Mouse (Mus musculus): ENCODE data around the gene Olfr718-ps1. TPM values are rescaled to one million over a fixed set of nuclear protein-coding genes. Genes with fewer than 3 reads are reported as not detected.
"Not testable (repeated sequence)": the region's sequence is repeated elsewhere in the genome, so short reads cannot be mapped to it uniquely, and the experiment has no call there.

The Olfr718-ps1 gene
- under 1 TPM in 3 of 4 experiments, not detected in 1; 0.06 to 0.22 (median 0.11) TPM for total RNA-seq (2022)

DNA sequence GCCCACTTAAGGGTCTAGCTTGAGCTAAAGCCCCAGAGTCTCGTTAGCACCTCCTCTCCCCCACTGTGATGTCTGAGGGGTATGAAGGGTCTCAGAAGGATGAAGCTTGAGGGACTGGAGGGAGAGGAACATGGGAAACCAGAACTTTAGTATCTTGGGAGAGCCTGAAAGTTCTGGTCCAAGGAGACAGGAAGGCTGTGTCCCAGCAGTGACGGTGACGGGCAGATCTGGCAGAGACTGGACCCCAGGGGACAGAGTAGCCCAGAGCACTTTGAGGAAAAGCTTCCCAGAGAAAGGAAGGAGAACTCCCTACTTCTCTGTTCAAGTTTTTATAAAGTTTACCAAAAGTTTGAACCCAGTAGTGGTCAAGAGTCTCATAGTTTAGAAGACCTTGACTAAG is at the start of gene Olfr718-ps1:
Gene Olfr718-ps1, minus strand, starts transcription at position 101 of the 400 bp plus-strand sequence.
- DNase-seq: no peak

DNA sequence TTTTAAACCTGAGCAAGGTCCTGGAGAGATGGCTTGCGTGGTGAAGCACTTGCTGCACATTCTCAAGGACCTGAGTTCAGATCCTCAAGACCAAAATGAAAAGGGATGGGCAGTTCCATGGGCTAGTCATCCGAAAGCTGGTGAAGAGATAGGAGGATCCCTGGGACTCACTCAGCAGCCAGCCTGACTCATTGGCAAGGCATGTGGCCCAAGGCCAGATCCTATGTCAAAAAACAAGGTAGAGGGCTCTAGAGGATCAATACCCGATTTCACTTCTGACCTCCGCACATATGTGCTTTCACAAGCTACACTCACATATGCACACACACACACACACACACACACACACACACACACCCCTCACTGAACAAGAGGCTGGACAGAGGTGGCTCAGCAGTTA is 49.1 kb upstream of the Olfr718-ps1 start:
- peak; percentile 21 for DNase-seq

DNA sequence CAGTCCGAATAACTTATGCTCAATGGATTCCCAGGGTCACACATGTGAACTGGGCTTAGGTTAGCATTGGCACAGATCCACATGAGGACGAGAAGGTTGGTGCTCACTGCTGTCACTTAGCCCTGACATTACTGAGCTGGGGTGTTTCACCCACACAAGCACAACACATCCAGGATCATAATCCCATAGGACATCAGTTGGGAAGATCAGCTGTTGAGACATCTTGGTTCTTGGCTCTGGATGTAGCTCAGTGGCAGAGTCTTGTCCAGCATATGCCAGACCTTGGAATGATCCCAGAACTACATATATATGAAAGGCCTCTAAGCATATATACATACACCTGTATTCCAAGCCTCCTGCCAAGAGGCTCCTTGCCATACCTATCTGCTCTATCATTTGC is 47.8 kb upstream of the Olfr718-ps1 start:
- no peak for DNase-seq

DNA sequence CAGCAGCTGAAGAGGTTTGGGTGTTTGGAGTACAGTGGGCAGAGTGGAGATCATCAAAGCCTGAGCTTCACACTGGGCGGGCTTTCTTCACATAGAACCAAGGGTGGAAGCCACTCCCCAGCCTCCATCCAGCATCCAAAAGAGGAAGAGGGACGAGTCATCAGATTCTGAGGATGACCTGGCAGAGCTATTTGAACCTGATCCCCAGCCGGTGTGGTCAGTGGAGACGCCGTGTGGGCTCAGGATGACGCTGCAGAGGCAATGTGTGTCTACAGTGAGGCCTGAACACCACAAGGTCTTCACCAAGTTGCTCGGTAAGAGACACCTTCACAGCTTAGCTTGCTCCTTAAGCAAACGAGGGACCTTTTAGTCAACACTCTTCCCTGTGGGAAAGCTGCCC is 47.4 kb upstream of the Olfr718-ps1 start:
- not testable (repeated sequence) for DNase-seq

DNA sequence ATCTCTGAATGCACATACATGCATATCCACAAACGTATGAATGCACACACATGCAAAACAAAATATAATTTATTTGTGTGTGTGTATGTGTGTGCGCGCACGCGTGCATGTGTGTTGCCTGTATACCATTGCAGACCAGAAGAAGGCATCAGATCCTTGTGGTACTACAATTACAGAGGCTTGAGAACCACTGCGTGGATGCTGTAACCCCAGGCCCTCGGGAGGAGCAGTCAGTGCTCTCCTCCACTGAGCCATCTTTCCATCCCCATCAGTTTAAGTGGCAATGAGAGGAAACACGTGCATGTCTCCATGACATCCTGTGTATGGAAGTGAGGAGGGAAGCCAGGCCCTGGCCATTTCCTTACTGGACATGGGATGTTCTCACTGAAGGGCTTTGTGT is 45.4 kb upstream of the Olfr718-ps1 start:
- no peak for DNase-seq

DNA sequence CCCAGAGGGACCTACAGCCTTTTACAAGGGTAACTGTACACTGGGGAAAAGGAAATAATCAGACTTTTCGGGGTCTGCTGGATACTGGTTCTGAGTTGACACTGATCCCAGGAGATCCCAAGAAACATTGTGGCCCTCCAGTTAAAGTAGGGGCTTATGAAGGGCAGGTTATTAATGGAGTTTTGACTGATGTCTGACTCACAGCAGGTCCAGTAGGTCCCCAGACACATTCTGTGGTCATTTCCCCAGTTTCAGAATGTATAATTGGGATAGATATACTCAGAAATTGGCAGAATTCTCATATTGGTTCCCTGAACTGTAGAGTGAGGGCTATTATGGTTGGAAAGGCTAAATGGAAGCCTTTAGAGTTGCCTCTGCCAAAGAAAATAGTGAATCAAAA is 40.6 kb upstream of the Olfr718-ps1 start:
- not testable (repeated sequence) for DNase-seq

DNA sequence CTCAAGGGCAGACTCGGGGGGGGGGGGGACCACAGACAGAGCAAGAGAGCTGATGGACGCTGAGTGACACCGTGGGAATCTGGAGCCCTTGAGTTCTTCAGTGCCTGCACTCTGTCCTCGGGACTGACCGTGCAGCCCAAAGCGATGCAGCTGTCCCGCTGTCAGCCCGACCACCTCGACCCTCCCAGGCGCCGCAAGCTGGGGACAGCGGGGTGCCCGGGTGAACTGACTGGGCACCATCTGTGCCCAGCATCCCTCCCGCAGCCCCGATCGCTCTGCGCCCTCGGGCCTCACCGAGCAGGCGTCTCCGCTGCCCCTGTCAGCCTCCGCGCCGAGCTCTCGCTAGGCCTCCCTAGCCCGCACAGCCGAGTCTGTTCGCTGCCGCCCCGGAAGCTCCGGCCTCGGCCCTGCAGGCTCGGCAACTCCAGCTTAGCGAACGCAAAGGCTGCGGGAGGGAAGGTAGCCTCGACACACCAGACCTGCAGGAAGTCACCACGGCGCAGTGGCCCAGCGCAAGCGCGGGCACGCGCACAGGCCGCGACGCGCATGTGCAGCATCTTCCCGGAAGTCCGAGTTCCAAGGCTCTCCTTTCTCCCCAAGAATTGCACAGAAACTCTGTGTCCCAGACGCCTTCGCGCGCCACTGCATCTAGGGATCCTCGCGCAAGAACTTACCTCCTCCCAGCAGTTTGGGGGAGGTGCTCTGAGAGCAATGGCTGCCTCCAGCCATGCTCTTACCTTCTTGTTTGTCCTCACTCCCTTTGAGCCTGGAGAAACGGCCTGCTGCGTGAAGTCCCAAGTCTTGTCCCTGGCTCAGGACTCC is 33.1 kb upstream of the Olfr718-ps1 start, which contains the start of the genes Rbak and Spdye4b:
Gene Rbak, minus strand, starts transcription at position 521 of the 822 bp plus-strand sequence.
Gene Spdye4b, plus strand, starts transcription at position 763 of the 822 bp plus-strand sequence.
- peak; percentile 94 for DNase-seq

DNA sequence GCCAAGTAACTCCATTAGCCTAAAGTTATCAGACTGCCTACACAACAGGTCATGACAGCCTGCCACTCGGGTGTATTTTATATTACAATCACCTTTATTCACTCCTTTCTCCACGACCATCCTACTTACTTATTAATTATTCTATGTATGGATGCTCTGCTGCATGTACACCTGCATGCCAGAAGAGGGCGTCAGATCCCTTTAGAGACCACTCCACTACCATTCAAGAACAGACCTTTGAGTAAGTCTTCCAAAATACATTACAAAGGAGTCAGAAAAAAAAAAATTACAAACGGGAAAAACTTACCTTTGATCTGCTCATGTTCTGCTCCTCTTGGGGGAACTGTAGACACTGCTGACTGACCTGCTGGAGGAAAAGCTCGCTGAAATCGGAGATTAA is 31.8 kb upstream of the Olfr718-ps1 start:
- no peak for DNase-seq

DNA sequence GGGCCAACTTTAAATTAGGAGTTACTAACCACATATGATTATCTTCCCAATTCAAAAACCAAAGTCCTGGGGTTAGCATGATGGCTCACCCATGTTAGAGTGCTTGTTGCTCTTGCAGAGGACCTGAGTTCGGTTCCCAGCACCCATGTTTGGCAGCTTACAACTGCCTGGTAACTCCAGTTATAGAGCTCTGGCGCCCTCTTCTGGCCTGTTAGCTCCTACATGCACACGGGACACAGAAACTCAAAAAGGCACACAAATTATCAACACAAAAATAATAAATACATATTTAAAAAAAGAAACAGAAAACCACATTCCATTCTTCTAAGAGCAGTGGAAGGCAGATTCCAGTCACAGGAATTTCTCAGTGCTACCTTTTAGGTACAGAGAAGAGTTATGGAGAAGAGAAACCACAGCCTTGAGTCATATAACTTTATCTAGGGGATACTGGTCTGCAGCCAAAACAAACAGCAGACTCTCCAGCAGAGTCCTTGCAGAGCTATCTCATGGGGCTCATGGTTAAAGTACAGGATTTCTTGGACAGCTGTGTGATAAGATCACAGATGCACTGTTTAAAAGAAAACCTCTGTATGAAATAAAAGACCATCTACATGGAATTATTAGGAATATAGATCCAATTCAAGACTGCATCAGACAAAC is 30.3 kb upstream of the Olfr718-ps1 start:
- peak; percentile 15 for DNase-seq

DNA sequence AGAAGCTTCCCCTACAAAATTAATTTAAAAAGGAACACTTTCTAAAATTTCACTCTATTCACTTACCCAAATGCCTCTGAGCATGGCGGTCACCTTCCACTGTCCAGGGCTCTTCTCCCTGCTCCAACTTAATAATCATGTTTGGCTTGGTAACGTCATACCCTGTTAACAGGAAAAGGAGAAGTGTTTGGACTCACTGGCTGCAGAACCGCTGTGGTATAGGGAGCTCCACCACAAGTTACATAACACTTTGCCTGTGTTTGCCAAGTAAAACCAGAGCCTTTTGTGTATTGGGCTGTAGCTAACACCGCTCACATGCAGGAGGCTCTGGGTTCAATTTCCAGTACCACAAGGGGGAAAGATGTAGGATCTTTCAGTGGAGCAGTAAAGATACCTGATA is 28.6 kb upstream of the Olfr718-ps1 start:
- DNase-seq: no peak

DNA sequence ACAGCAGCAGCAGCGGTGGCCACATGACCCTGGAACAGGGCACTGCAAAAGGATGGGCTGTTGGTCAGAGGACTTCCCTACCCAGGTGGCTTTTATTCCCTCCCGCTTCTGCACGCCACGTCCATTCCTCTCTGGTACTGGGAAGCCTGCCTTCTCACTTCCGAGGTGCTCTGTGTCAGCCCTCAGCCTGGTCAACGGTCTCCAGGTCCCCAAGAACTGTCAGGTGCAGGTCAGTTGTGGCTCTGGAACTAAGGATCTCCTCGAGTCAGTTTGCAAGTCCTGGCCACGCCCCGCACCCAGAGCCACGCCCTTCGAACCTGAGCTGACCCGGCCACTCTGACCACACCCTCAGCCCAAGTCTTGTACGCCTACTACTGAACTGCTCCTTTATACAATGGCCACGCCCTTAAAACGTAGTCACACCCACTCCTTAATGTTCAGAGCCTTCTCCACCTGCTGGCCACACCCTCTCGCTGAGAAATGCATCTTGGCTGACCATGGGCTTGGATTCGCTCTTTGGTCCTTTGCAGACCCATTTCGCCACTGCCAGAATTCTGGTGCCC is 18.2 kb upstream of the Olfr718-ps1 start:
- DNase-seq: no peak

DNA sequence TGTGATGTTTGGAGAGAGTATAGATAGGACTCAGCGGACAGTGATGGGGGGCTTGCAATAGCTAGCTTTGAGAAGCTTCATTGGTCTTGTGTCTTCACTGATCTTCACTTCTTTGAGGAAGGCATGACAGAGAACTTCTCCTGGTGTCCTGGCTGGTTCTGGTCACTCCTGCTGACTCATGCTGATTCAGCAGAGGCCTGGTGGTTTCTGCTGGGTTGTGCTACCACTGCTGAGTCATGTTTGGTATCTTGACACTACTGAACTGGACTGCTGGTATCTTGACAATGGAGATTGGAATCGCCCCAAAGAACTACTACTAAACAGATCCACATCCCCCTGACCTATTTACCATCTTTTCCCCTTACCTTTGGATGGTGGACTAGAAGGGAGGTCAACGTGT is 8.2 kb upstream of the Olfr718-ps1 start:
- no peak for DNase-seq

DNA sequence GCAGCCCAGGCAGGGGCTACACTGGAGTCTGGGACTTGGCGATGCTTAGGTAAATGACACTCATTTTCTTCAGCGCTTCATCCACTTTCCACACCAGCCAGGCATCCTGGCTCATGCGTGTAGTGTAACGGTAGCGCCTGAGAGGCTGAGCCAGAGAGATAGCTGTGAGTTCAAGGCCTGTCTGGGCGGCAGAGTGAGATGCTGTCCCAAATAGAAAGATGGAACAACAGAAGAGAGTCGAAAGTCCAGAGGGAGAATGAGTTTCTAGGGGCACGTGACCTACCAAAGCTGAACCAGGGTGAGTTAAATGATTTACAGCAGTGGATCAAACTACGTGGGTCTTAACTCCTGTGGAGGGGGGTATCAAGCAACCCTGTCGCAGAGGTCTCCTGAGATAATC is 6.4 kb upstream of the Olfr718-ps1 start:
- DNase-seq: no peak

DNA sequence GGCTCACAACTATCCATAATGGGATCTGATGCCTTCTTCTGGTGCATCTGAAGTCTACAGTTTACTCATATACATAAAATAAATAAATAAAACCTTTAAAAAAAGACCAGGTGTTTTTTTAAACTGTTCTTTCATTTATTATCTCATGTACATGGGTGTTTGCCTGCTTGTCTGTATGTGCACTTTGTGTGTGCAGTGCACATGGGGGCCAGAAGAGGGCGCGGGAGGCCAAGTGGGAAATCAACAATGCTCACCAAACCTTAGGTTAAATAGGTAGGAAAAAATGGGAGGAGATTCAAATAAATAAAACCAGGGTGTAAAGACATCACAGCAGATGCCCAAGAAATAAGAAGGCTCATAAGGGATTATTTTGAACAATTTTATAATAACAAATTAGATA is 2.7 kb upstream of the Olfr718-ps1 start:
- no peak for DNase-seq

DNA sequence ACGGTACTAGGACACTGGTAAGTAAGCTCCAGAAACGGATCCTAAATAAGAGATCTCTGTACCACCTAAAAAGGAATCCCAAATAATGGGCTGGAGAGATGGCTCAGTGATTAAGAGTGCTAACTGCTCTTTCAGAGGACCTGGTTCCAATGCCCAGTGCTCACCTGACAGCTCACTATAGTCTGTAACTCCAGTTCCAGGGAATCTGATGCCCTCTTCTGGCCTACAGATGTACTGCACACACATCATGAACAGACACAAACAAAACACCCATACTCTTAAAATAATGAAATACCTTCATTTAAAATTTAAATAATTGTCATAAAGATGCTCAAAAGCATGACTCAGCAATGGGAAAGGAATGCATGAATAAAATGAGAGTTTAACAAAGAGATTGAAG is 2.2 kb upstream of the Olfr718-ps1 start:
- DNase-seq: no peak

DNA sequence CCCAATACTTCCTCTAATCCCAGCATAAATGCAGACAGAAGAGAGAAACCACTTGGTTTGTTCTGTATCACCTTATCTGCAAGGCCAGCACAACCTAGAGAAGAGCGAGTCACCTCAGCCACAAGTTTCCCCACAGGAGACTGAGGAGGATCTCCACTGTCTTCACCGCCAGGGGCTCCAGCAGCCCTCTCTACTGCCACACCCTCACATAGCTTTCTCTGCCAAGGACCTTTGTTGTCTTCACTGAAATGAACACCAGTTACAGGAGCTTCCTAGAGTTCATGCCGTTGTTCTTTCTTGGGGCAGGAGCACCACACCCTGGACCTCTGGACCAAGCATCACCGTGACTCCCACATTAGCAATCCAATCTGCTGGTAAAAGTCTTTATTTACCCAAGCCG is 1.3 kb upstream of the Olfr718-ps1 start:
- no peak for DNase-seq

DNA sequence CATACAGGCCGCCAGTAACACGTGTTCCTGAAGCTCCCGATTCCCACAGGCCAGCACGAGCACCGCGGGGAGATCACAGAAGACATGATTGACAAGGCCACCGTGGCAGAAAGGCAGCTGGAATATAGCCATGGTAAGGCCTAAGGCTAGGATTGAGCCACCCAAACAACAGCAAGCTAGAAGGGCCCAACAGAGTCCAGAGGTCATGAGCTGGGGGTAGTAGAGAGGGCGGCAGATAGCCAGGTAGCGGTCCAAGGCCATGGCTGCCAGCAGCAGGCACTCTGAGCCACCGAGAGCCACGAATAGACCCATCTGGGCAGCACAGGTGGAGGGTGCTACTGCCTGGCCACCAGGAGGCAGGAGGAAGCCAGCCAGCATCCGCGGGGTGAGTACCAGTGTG is 9.8 kb downstream of the Olfr718-ps1 start:
- no peak for DNase-seq

DNA sequence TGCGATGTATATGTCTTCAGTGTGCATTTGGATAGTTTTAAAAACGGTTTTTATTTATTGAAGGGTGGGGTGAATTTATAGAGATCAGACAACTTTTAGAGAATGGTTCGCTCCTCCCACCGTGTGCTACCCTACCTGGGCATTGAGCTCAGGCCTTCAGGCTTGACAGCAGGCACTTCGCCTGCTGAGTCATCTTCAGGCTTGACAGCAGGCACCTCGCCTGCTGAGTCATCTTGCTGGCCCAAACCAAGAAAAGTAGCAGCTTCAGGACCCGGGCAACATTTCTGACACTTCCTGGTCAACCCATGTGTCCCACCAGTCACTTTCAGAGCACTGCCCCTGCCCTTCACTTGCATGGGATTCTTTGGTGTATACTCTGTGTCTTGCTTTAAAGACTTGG is 12.3 kb downstream of the Olfr718-ps1 start:
- DNase-seq: no peak

DNA sequence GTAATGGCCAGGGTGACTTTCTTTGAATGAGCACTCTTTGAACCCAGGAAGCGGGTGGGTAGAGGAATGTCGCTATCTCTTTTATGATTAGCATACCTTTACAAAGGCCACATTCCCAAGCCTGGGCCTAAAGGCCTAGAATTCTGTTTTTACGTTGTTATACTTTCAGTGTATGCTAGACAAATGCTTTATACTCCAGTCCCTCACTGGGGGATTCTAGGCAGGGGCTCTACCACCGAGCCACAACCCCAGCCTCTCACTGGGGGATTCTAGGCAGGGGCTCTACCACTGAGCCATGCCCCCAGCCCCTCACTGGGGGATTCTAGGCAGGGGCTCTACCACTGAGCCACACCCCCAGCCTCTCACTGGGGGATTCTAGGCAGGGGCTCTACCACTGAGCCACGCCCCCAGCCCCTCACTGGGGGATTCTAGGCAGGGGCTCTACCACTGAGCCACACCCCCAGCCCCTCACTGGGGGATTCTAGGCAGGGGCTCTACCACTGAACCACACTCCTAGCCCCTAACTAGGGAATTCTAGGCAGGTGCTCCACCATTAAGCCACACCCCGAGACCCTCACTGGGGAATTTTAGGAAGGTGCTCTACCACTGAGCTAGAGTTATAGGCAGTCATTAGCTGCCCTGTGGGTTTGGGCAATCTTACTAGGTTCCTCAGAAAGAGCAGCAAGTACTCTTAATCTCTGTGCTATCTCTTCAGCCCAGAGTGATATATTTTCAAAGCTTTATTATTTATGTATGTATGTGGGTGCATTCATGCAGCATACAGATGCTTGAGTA is 13.0 kb downstream of the Olfr718-ps1 start:
- not testable (repeated sequence) for DNase-seq

DNA sequence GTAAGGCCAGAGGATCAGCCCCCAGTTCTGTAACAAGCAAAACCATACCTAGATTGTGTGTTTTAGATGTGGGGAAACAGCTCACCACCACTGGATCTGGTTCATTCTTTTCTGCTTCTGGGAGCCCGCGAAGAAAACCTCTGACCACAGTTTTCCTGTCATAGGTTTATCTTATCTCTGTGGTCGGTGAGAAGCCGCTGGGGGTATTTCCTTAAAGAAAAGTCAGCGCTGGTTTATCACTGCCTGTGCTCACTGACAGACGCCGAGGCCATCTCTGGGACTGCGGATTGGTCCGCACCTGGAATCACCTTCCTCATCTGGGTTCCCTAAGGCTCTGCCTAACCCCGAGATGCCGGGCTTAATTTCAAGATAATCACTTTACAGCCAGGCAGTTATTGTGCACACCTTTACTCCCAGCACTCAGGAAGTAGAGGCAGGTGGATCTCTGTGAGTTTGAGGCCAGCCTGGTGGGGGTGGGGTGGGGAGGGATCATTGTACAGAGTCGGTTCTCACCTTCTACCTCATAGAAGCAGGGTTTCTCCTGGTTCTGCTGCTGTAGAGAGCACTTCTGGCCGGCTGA is 14.4 kb downstream of the Olfr718-ps1 start:
- DNase-seq: no peak

DNA sequence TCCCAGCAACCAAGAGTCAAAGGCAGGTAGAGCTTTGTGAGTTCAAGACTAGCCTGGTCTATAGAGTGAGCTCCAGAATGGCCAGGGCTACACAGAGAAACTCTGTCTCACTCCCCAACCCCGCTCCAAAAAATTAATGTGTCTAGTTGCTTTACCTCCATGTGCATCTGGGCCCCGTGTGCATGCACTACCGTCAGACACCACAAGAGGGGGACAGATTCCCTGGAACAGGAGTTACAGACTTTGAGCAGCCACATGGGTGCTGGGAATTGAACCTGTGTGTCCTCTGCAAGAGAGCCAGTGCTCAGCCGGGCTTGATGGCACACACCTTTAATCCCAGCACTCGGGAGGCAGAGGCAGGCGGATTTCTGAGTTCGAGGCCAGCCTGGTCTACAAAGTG is 17.0 kb downstream of the Olfr718-ps1 start:
- DNase-seq: no peak

DNA sequence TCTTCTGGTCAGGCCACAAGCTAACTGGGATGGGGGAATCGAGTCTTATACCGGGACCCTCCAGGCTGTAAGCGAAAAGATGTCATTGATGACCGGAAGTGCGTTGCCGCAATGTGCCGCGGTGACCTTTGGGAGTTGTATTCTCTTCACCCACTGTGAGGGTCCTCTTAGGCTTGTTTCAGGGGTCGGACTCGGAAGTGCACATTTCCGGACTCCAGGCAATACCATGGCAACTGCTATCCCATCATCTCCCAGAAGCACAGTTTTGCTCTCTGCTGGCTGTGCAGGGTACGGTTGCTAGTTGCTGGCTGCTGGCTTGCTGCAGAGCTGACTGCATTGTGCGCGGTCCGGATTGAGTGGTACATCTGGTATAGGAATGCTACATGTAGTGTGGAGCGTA is 18.3 kb downstream of the Olfr718-ps1 start:
- DNase-seq: no peak
